Mouse (Mus musculus) neural tube, embryonic 12.5 days (tissue): ENCODE results near the gene Wnt7b. TPM values are rescaled to one million over a fixed set of nuclear protein-coding genes. Genes with fewer than 3 reads are reported as not detected.

Source experiments
- ATAC-seq: fragments of 200-750 bp; cut with Nextera tagmentation; 2 replicates; pipeline ENCODE4 v1.8.0; 2017; ENCODE audit warnings: low read depth, mild to moderate bottlenecking, moderate TSS enrichment, moderate library complexity; ENCODE audit not compliant: low FRiP score
- H3K27ac ChIP-seq: fragments of 300-500 bp; sonication (generic); 2 replicates; pipeline ENCODE4 v1.5.1; 2016
- H3K27me3 ChIP-seq: fragments of 300-500 bp; sonication (generic); replicated peaks from 2 replicates; pipeline ENCODE4 v1.6.1; 2016; ENCODE audit warnings: mild to moderate bottlenecking
- H3K36me3 ChIP-seq: fragments of 300-500 bp; sonication (generic); 2 replicates; pipeline ENCODE4 v1.6.1; 2016; ENCODE audit warnings: mild to moderate bottlenecking
- H3K4me1 ChIP-seq: fragments of 300-500 bp; sonication (generic); 2 replicates; pipeline ENCODE4 v1.6.1; 2016
- H3K4me2 ChIP-seq: fragments of 300-500 bp; sonication (generic); replicated peaks from 2 replicates; pipeline ENCODE4 v1.6.1; 2016; ENCODE audit warnings: mild to moderate bottlenecking
- H3K4me3 ChIP-seq: fragments of 300-500 bp; sonication (generic); 2 replicates; pipeline ENCODE4 v1.5.1; 2016
- H3K9ac ChIP-seq: fragments of 300-500 bp; sonication (generic); 2 replicates; pipeline ENCODE4 v1.6.1; 2016; ENCODE audit warnings: mild to moderate bottlenecking
- H3K9me3 ChIP-seq: fragments of 300-500 bp; sonication (generic); 2 replicates; pipeline ENCODE4 v1.6.1; 2016; ENCODE audit warnings: mild to moderate bottlenecking
- WGBS: fragments of 180-500 bp; shearing (Covaris S2); methylation state at CpG from one replicate; pipeline ENCODE4 v1.1.7; 2016; 5-methylcytosine and 5-hydroxymethylcytosine counted together
- polyA plus RNA-seq: library from polyadenylated mRNA; unstranded; fragments of >200 nt; fragmentation: Nextera tagmentation; extraction: Ambion mirVana; gene quantifications from 2 replicates; pipeline ENCODE4 v1.2.1, GENCODE M21; 2016

Wnt7b gene
- polyA plus RNA-seq, 1 experiment from 2014 or later, result 90.3 TPM

- WGBS, result 25% methylated on average over 18 of the region's 18 CpGs
- Histone ChIP-seq H3K9ac (no peak overlapping the region), H3K9me3 (no peaks in the 10 kb centered on the region), H3K4me1 (peaks cover 15% of the 10 kb centered on the region; the same call in 1 of the 2 replicates), H3K27me3 (no peaks in the 10 kb centered on the region), H3K36me3 (no peaks in the 10 kb centered on the region), H3K27ac (no peak overlapping the region), H3K4me2 (peak overlapping the region; percentile 20), H3K4me3 (no peak overlapping the region)
- 0 out of 2 replicates have a peak, but pooled peaks have one; percentile 12 for ATAC-seq
Observed at GRCm38 (mm10) chr15:85599887-85600695, 17.8 kb upstream of the Wnt7b start.

GRCm38 (mm10) chr15:85598984-85599886 is 17.0 kb upstream of the Wnt7b start:
- H3K4me2 ChIP-seq, result no peak overlapping the region
- WGBS, result 48% methylated on average over 17 of the region's 17 CpGs
- peaks cover 12% of the 10 kb centered on the region; the same call in 1 of the 2 replicates for H3K4me1 ChIP-seq
- no peak overlapping the region for H3K9ac ChIP-seq
- H3K27me3 ChIP-seq, result no peaks in the 10 kb centered on the region
- 0 out of 2 replicates have a peak, but pooled peaks have one; percentile 9 for ATAC-seq
- no peaks in the 10 kb centered on the region for H3K36me3 ChIP-seq
- no peak overlapping the region for H3K4me3 ChIP-seq
- H3K27ac ChIP-seq, result no peak overlapping the region
- H3K9me3 ChIP-seq, result no peaks in the 10 kb centered on the region

GRCm38 (mm10) chr15:85598443-85598842 is 16.2 kb upstream of the Wnt7b start:
- no peak for ATAC-seq
- 70% methylated on average over 5 of the region's 5 CpGs for WGBS
- Histone ChIP-seq H3K36me3 (no peaks in the 10 kb centered on the region), H3K9ac (no peak overlapping the region), H3K4me1 (peaks cover 10% of the 10 kb centered on the region; the same call in 1 of the 2 replicates), H3K27ac (no peak overlapping the region), H3K9me3 (no peaks in the 10 kb centered on the region), H3K4me2 (no peak overlapping the region), H3K27me3 (no peaks in the 10 kb centered on the region), H3K4me3 (no peak overlapping the region)

- WGBS, result 74% methylated on average over 3 of the region's 3 CpGs
- no peak for ATAC-seq
- no peaks in the 10 kb centered on the region for H3K36me3 ChIP-seq
Observed at GRCm38 (mm10) chr15:85597403-85597802, 15.1 kb upstream of the Wnt7b start.

GRCm38 (mm10) chr15:85592674-85593073 is 10.4 kb upstream of the Wnt7b start:
- ATAC-seq, result no peak
- no peaks in the 10 kb centered on the region for H3K36me3 ChIP-seq
- H3K4me1 ChIP-seq, result no peaks in the 10 kb centered on the region
- no peak overlapping the region for H3K27ac ChIP-seq
- 82% methylated on average over 4 of the region's 4 CpGs for WGBS
- H3K9me3 ChIP-seq, result 0 out of 2 replicates have a peak, but pooled peaks cover 3% of the 10 kb centered on the region
- H3K4me2 ChIP-seq, result no peak overlapping the region
- no peak overlapping the region for H3K4me3 ChIP-seq
- no peak overlapping the region for H3K9ac ChIP-seq
- no peaks in the 10 kb centered on the region for H3K27me3 ChIP-seq

More at GRCm38 (mm10) chr15:85597403-85597802, 15.1 kb upstream of the Wnt7b start:
- H3K27ac ChIP-seq, result no peak overlapping the region
- H3K9me3 ChIP-seq, result no peaks in the 10 kb centered on the region
- peaks cover 10% of the 10 kb centered on the region; the same call in 1 of the 2 replicates for H3K4me1 ChIP-seq
- no peaks in the 10 kb centered on the region for H3K27me3 ChIP-seq
- H3K4me2 ChIP-seq, result no peak overlapping the region
- no peak overlapping the region for H3K9ac ChIP-seq
- H3K4me3 ChIP-seq, result no peak overlapping the region

- Histone ChIP-seq H3K4me3 (no peak overlapping the region), H3K36me3 (no peaks in the 10 kb centered on the region), H3K27me3 (no peaks in the 10 kb centered on the region), H3K27ac (no peak overlapping the region), H3K4me2 (no peak overlapping the region), H3K4me1 (no peaks in the 10 kb centered on the region), H3K9ac (no peak overlapping the region), H3K9me3 (0 out of 2 replicates have a peak, but pooled peaks cover 3% of the 10 kb centered on the region)
- WGBS, result 82% methylated on average over 10 of the region's 10 CpGs
- ATAC-seq, result no peak
Observed at GRCm38 (mm10) chr15:85590831-85591230, 8.6 kb upstream of the Wnt7b start.

- Histone ChIP-seq H3K4me3 (no peak overlapping the region), H3K9me3 (no peaks in the 10 kb centered on the region), H3K27me3 (peaks cover 56% of the 10 kb centered on the region), H3K9ac (no peak overlapping the region), H3K36me3 (no peaks in the 10 kb centered on the region), H3K4me2 (no peak overlapping the region), H3K27ac (no peak overlapping the region), H3K4me1 (peaks cover 31% of the 10 kb centered on the region)
- WGBS, result 3% methylated on average over 11 of the region's 11 CpGs
- ATAC-seq, result peak; percentile 71
Observed at GRCm38 (mm10) chr15:85583504-85583903, 1.2 kb upstream of the Wnt7b start.

- H3K27ac ChIP-seq, result no peak overlapping the region
- peaks cover 60% of the 10 kb centered on the region for H3K27me3 ChIP-seq
- WGBS, result 3% methylated on average over 8 of the region's 8 CpGs
- H3K4me3 ChIP-seq, result no peak overlapping the region
- no peaks in the 10 kb centered on the region for H3K9me3 ChIP-seq
- ATAC-seq, result peak; percentile 74
- H3K9ac ChIP-seq, result no peak overlapping the region
- H3K4me1 ChIP-seq, result peaks cover 33% of the 10 kb centered on the region
- H3K4me2 ChIP-seq, result peak overlapping the region; percentile 98
- no peaks in the 10 kb centered on the region for H3K36me3 ChIP-seq
Observed at GRCm38 (mm10) chr15:85583024-85583423, 751 bp upstream of the Wnt7b start.

- H3K27ac ChIP-seq, result peak overlapping the region; percentile 50; the same call in 1 of the 2 replicates
- peak; percentile 14; the same call in 1 of the 2 replicates for ATAC-seq
- H3K9me3 ChIP-seq, result no peaks in the 10 kb centered on the region
- peak overlapping the region; percentile 74 for H3K4me3 ChIP-seq
- H3K36me3 ChIP-seq, result no peaks in the 10 kb centered on the region
- H3K4me1 ChIP-seq, result peaks cover 47% of the 10 kb centered on the region
- peak overlapping the region; percentile 92 for H3K9ac ChIP-seq
- H3K4me2 ChIP-seq, result peak overlapping the region; percentile 98
- under 1% methylated on average over 54 of the region's 67 CpGs for WGBS
- peaks cover 74% of the 10 kb centered on the region for H3K27me3 ChIP-seq
Observed at GRCm38 (mm10) chr15:85581563-85582064, 659 bp downstream of the Wnt7b start.

GRCm38 (mm10) chr15:85580934-85581562 is 1.2 kb downstream of the Wnt7b start:
- Histone ChIP-seq H3K9ac (peak overlapping the region; percentile 92), H3K27me3 (peaks cover 79% of the 10 kb centered on the region), H3K9me3 (no peaks in the 10 kb centered on the region), H3K36me3 (no peaks in the 10 kb centered on the region), H3K4me3 (peak overlapping the region; percentile 74), H3K27ac (peak overlapping the region; percentile 50), H3K4me1 (peaks cover 51% of the 10 kb centered on the region), H3K4me2 (peak overlapping the region; percentile 98)
- no peak for ATAC-seq
- WGBS, result 1% methylated on average over 59 of the region's 66 CpGs

- H3K9ac ChIP-seq, result peak overlapping the region; percentile 92
- peaks cover 85% of the 10 kb centered on the region for H3K27me3 ChIP-seq
- peak overlapping the region; percentile 74 for H3K4me3 ChIP-seq
- no peaks in the 10 kb centered on the region for H3K9me3 ChIP-seq
- peak overlapping the region; percentile 98 for H3K4me2 ChIP-seq
- H3K27ac ChIP-seq, result 0 out of 2 replicates have a peak overlapping the region, but pooled peaks have one; percentile 50
- peaks cover 57% of the 10 kb centered on the region for H3K4me1 ChIP-seq
- no peaks in the 10 kb centered on the region for H3K36me3 ChIP-seq
- ATAC-seq, result no peak
- under 1% methylated on average over 46 of the region's 47 CpGs for WGBS
Observed at GRCm38 (mm10) chr15:85580483-85580882, 1.8 kb downstream of the Wnt7b start.
